Mouse (Mus musculus) liver, postnatal 0 days (tissue): ENCODE data around the gene Tmprss6.

ENCODE experiments used
- CTCF ChIP-seq: sonication (generic); IDR thresholded peaks from 2 replicates; pipeline ENCODE4 v1.5.1; 2016; ENCODE audit warnings: antibody characterized with exemption, low read depth
- EP300 ChIP-seq: IDR thresholded peaks from 2 replicates; pipeline ENCODE4 v1.6.1; 2016; ENCODE audit warnings: antibody characterized with exemption, low read depth, mild to moderate bottlenecking

GRCm38 (mm10) chr15:78405098-78405497 lies 63.3 kb downstream of the Tmprss6 start:
- TF ChIP-seq CTCF (no peak), EP300 (no peak)
